Mouse (Mus musculus): ENCODE results near the gene Pam. TPM values are rescaled to one million over a fixed set of nuclear protein-coding genes. Genes with fewer than 3 reads are reported as not detected.

Pam gene
- polyA plus RNA-seq, 1 experiment from 2014 or later, result 11.3 TPM

- H3K36me3 ChIP-seq (replicated peaks), result no peaks in the 10 kb centered on the region
- DNase-seq (ENCODE audit: low spot score), result no peak
- no peaks in the 10 kb centered on the region for H3K27me3 ChIP-seq (replicated peaks; ENCODE audit: low read depth, poor library complexity, severe bottlenecking)
- whole genome bisulfite sequencing, result 93% methylated on average over 4 of the region's 4 CpGs
- no peak overlapping the region for H3K4me3 ChIP-seq
- H3K4me1 ChIP-seq, result no peaks in the 10 kb centered on the region
- H3K27ac ChIP-seq (replicated peaks), result no peak overlapping the region
- no peaks in the 10 kb centered on the region for H3K9me3 ChIP-seq
These were observed 186.7 kb downstream of the Pam start for GRCm38 (mm10) chr1:97908736-97909135.

GRCm38 (mm10) chr1:97903912-97904460 is 191.5 kb downstream of the Pam start:
- no peaks in the 10 kb centered on the region for H3K36me3 ChIP-seq (replicated peaks)
- H3K9me3 ChIP-seq, result no peaks in the 10 kb centered on the region
- no peak overlapping the region for H3K4me3 ChIP-seq
- H3K4me1 ChIP-seq, result no peaks in the 10 kb centered on the region
- no peak for DNase-seq (ENCODE audit: low spot score)
- no peak overlapping the region for H3K27ac ChIP-seq (replicated peaks)
- no peaks in the 10 kb centered on the region for H3K27me3 ChIP-seq (replicated peaks; ENCODE audit: low read depth, poor library complexity, severe bottlenecking)
- 89% methylated on average over 7 of the region's 7 CpGs for WGBS

GRCm38 (mm10) chr1:97902830-97903229 is 192.6 kb downstream of the Pam start:
- Histone ChIP-seq H3K36me3 (replicated peaks) (no peaks in the 10 kb centered on the region), H3K4me3 (no peak overlapping the region), H3K27ac (replicated peaks) (no peak overlapping the region), H3K4me1 (no peaks in the 10 kb centered on the region), H3K9me3 (no peaks in the 10 kb centered on the region), H3K27me3 (replicated peaks; ENCODE audit: low read depth, poor library complexity, severe bottlenecking) (no peaks in the 10 kb centered on the region)
- DNase-seq (ENCODE audit: low spot score), result no peak
- WGBS, result 92% methylated on average over 7 of the region's 7 CpGs

- H3K27ac ChIP-seq (replicated peaks), result no peak overlapping the region
- H3K4me3 ChIP-seq, result no peak overlapping the region
- H3K36me3 ChIP-seq (replicated peaks), result no peaks in the 10 kb centered on the region
- no peaks in the 10 kb centered on the region for H3K9me3 ChIP-seq
- no peak for DNase-seq (ENCODE audit: low spot score)
- WGBS, result 80% methylated on average over 7 of the region's 7 CpGs
- no peaks in the 10 kb centered on the region for H3K4me1 ChIP-seq
- no peaks in the 10 kb centered on the region for H3K27me3 ChIP-seq (replicated peaks; ENCODE audit: low read depth, poor library complexity, severe bottlenecking)
These were observed 194.8 kb downstream of the Pam start for GRCm38 (mm10) chr1:97900559-97901153.

GRCm38 (mm10) chr1:97887511-97887910 is 207.9 kb downstream of the Pam start:
- no peaks in the 10 kb centered on the region for H3K4me1 ChIP-seq
- no peaks in the 10 kb centered on the region for H3K27me3 ChIP-seq (replicated peaks; ENCODE audit: low read depth, poor library complexity, severe bottlenecking)
- no peaks in the 10 kb centered on the region for H3K9me3 ChIP-seq
- WGBS, result 92% methylated on average over 9 of the region's 9 CpGs
- DNase-seq (ENCODE audit: low spot score), result no peak
- no peak overlapping the region for H3K27ac ChIP-seq (replicated peaks)
- no peak overlapping the region for H3K4me3 ChIP-seq
- H3K36me3 ChIP-seq (replicated peaks), result no peaks in the 10 kb centered on the region

GRCm38 (mm10) chr1:97883498-97883897 is 211.9 kb downstream of the Pam start:
- Histone ChIP-seq H3K36me3 (replicated peaks) (no peaks in the 10 kb centered on the region), H3K4me1 (no peaks in the 10 kb centered on the region), H3K9me3 (no peaks in the 10 kb centered on the region), H3K27ac (replicated peaks) (no peak overlapping the region), H3K27me3 (replicated peaks; ENCODE audit: low read depth, poor library complexity, severe bottlenecking) (no peaks in the 10 kb centered on the region), H3K4me3 (no peak overlapping the region)
- 89% methylated on average over 7 of the region's 7 CpGs for WGBS
- no peak for DNase-seq (ENCODE audit: low spot score)

GRCm38 (mm10) chr1:97877037-97877436 is 218.4 kb downstream of the Pam start:
- H3K27ac ChIP-seq (replicated peaks), result no peak overlapping the region
- no peak overlapping the region for H3K4me3 ChIP-seq
- H3K36me3 ChIP-seq (replicated peaks), result no peaks in the 10 kb centered on the region
- H3K9me3 ChIP-seq, result no peaks in the 10 kb centered on the region
- no peaks in the 10 kb centered on the region for H3K27me3 ChIP-seq (replicated peaks; ENCODE audit: low read depth, poor library complexity, severe bottlenecking)
- DNase-seq (ENCODE audit: low spot score), result no peak
- H3K4me1 ChIP-seq, result no peaks in the 10 kb centered on the region

- Histone ChIP-seq H3K36me3 (replicated peaks) (no peaks in the 10 kb centered on the region), H3K9me3 (no peaks in the 10 kb centered on the region)
These were observed 221.9 kb downstream of the Pam start for GRCm38 (mm10) chr1:97873490-97874054.

GRCm38 (mm10) chr1:97872493-97872892 is 223.0 kb downstream of the Pam start:
- Histone ChIP-seq H3K27ac (replicated peaks) (no peak overlapping the region), H3K9me3 (no peaks in the 10 kb centered on the region), H3K4me1 (no peaks in the 10 kb centered on the region), H3K4me3 (no peak overlapping the region), H3K36me3 (replicated peaks) (no peaks in the 10 kb centered on the region), H3K27me3 (replicated peaks; ENCODE audit: low read depth, poor library complexity, severe bottlenecking) (no peaks in the 10 kb centered on the region)
- no peak for DNase-seq (ENCODE audit: low spot score)
- 65% methylated on average over 5 of the region's 5 CpGs for WGBS

More at GRCm38 (mm10) chr1:97873490-97874054, 221.9 kb downstream of the Pam start:
- no peak overlapping the region for H3K27ac ChIP-seq (replicated peaks)
- H3K4me3 ChIP-seq, result no peak overlapping the region
- DNase-seq (ENCODE audit: low spot score), result no peak
- H3K4me1 ChIP-seq, result no peaks in the 10 kb centered on the region
- 93% methylated on average over 2 of the region's 2 CpGs for WGBS
- H3K27me3 ChIP-seq (replicated peaks; ENCODE audit: low read depth, poor library complexity, severe bottlenecking), result no peaks in the 10 kb centered on the region

GRCm38 (mm10) chr1:97872072-97872471 is 223.4 kb downstream of the Pam start:
- Histone ChIP-seq H3K4me1 (no peaks in the 10 kb centered on the region), H3K9me3 (no peaks in the 10 kb centered on the region), H3K4me3 (no peak overlapping the region), H3K36me3 (replicated peaks) (no peaks in the 10 kb centered on the region), H3K27ac (replicated peaks) (no peak overlapping the region), H3K27me3 (replicated peaks; ENCODE audit: low read depth, poor library complexity, severe bottlenecking) (no peaks in the 10 kb centered on the region)
- 78% methylated on average over 2 of the region's 2 CpGs for WGBS
- no peak for DNase-seq (ENCODE audit: low spot score)

GRCm38 (mm10) chr1:97864135-97864534 is 231.3 kb downstream of the Pam start:
- 94% methylated on average over 7 of the region's 7 CpGs for WGBS
- Histone ChIP-seq H3K36me3 (replicated peaks) (no peaks in the 10 kb centered on the region), H3K4me1 (no peaks in the 10 kb centered on the region), H3K27ac (replicated peaks) (no peak overlapping the region), H3K27me3 (replicated peaks; ENCODE audit: low read depth, poor library complexity, severe bottlenecking) (no peaks in the 10 kb centered on the region), H3K9me3 (no peaks in the 10 kb centered on the region), H3K4me3 (no peak overlapping the region)
- no peak for DNase-seq (ENCODE audit: low spot score)

- H3K4me1 ChIP-seq, result no peaks in the 10 kb centered on the region
- no peaks in the 10 kb centered on the region for H3K27me3 ChIP-seq (replicated peaks; ENCODE audit: low read depth, poor library complexity, severe bottlenecking)
- H3K9me3 ChIP-seq, result no peaks in the 10 kb centered on the region
- no peaks in the 10 kb centered on the region for H3K36me3 ChIP-seq (replicated peaks)
- WGBS, result 80% methylated on average over 9 of the region's 9 CpGs
- no peak overlapping the region for H3K4me3 ChIP-seq
- H3K27ac ChIP-seq (replicated peaks), result no peak overlapping the region
- DNase-seq (ENCODE audit: low spot score), result no peak
These were observed 232.3 kb downstream of the Pam start for GRCm38 (mm10) chr1:97863140-97863539.

- Histone ChIP-seq H3K4me3 (no peak overlapping the region), H3K4me1 (no peaks in the 10 kb centered on the region), H3K9me3 (no peaks in the 10 kb centered on the region), H3K27me3 (replicated peaks; ENCODE audit: low read depth, poor library complexity, severe bottlenecking) (no peaks in the 10 kb centered on the region), H3K36me3 (replicated peaks) (no peaks in the 10 kb centered on the region), H3K27ac (replicated peaks) (no peak overlapping the region)
- DNase-seq (ENCODE audit: low spot score), result no peak
- WGBS, result 89% methylated on average over 5 of the region's 5 CpGs
These were observed 232.7 kb downstream of the Pam start for GRCm38 (mm10) chr1:97862734-97863133.

All from embryonic facial prominence, embryonic 10.5 days (tissue).